Comparison of ENCODE assay signal across 17 mouse cellular contexts in the genomic region with DNA sequence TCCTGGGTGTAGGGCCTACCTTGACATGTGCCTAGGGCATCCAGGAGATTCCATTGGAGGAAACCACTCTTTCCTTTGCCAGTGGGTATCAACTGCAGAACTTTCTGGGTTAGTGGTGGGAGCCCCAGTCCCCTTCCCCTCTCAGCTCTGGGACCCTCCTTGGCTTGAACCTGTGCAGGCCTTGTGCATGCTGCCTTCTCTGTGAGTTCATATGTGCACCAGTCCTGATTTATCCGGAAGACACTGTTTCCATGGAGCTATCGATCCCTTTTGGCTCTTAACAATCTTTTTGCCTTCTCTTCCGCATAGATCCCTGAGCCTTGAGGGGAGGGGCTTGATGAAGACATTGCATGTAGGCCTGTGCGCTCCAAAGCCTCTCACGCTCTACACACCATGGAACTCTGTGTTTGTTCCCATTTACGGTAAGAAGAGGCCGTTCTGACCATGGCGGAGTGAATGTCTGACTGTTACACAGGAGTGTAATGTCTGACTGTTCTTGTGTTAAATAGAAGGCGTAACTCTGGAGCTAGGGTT. TPM values are rescaled to one million over a fixed set of nuclear protein-coding genes. Genes with fewer than 3 reads are reported as not detected.
DNase-seq lines count a peak whose midpoint lies in the region; ATAC-seq lines count a peak whose summit lies in the region.
"Had no signal": no experiment of that assay in that cellular context is flagged by ENCODE, and none has a peak within 500 bp of the region (broad histone marks: within the 10 kb centered on the region; RNA-seq: fewer than 3 reads in every experiment).

No protein-coding gene starts in this region.

- no peaks in the 10 kb centered on the region for H3K4me1 ChIP-seq in hindbrain, embryonic 14.5 days (replicated peaks; ENCODE audit: control insufficient read depth, insufficient read depth, low read length)
- no peaks in the 10 kb centered on the region for H3K4me1 ChIP-seq in hindbrain, embryonic 11.5 days (replicated peaks; ENCODE audit: control insufficient read depth, insufficient read depth, low read length)
- H3K4me1 ChIP-seq in midbrain, embryonic 13.5 days (replicated peaks) = peaks cover 4% of the 10 kb centered on the region; the same call in 1 of the 2 replicates
- H3K4me1 ChIP-seq in midbrain, embryonic 10.5 days = no peaks in the 10 kb centered on the region
- H3K4me1 ChIP-seq in forebrain, embryonic 13.5 days = peaks cover 16% of the 10 kb centered on the region
- H3K4me1 ChIP-seq in neural tube, embryonic 14.5 days (ENCODE audit: control insufficient read depth, insufficient read depth, low read length) = no peaks in the 10 kb centered on the region
- H3K4me1 ChIP-seq: embryonic facial prominence, embryonic 10.5 days had no signal

- H3K4me2 ChIP-seq in hindbrain, embryonic 14.5 days (replicated peaks) = no peak overlapping the region
- H3K4me2 ChIP-seq in hindbrain, embryonic 11.5 days (replicated peaks; ENCODE audit: low read depth, low read length) = no peak overlapping the region
- no peak overlapping the region for H3K4me2 ChIP-seq in midbrain, embryonic 13.5 days (replicated peaks)
- H3K4me2 ChIP-seq in forebrain, embryonic 13.5 days = no peak overlapping the region
- H3K4me2 ChIP-seq in neural tube, embryonic 14.5 days (ENCODE audit: low read depth, low read length) = no peak overlapping the region
- H3K4me2 ChIP-seq: heart, embryonic 12.5 days had no signal

- 0 out of 2 replicates have a peak overlapping the region, but pooled peaks have one; percentile 14 for H3K27ac ChIP-seq in hindbrain, embryonic 14.5 days
- no peak overlapping the region for H3K27ac ChIP-seq in hindbrain, embryonic 11.5 days (ENCODE audit: low read depth, low read length)
- no peak overlapping the region for H3K27ac ChIP-seq in midbrain, embryonic 13.5 days
- no peak overlapping the region for H3K27ac ChIP-seq in midbrain, embryonic 10.5 days (replicated peaks)
- H3K27ac ChIP-seq in forebrain, embryonic 13.5 days = peak overlapping the region; percentile 32; the same call in 1 of the 2 replicates
- H3K27ac ChIP-seq in neural tube, embryonic 14.5 days (ENCODE audit: low read depth, low read length) = peak overlapping the region; percentile 44; the same call in 1 of the 2 replicates
- H3K27ac ChIP-seq: embryonic facial prominence, embryonic 10.5 days had no signal

- no peaks in the 10 kb centered on the region for H3K27me3 ChIP-seq in hindbrain, embryonic 14.5 days (ENCODE audit: control insufficient read depth, insufficient read depth, low read length)
- H3K27me3 ChIP-seq in hindbrain, embryonic 11.5 days (ENCODE audit: control insufficient read depth, insufficient read depth, low read length) = no peaks in the 10 kb centered on the region
- no peaks in the 10 kb centered on the region for H3K27me3 ChIP-seq in midbrain, embryonic 13.5 days
- H3K27me3 ChIP-seq in midbrain, embryonic 10.5 days (ENCODE audit: low read depth, poor library complexity, severe bottlenecking) = no peaks in the 10 kb centered on the region
- H3K27me3 ChIP-seq in forebrain, embryonic 13.5 days = no peaks in the 10 kb centered on the region
- H3K27me3 ChIP-seq in neural tube, embryonic 14.5 days (ENCODE audit: control insufficient read depth, insufficient read depth, low read length) = no peaks in the 10 kb centered on the region
- H3K27me3 ChIP-seq: heart, embryonic 12.5 days had no signal

- 80% methylated on average over 9 of the region's 9 CpGs for WGBS in hindbrain, embryonic 14.5 days
- WGBS in hindbrain, embryonic 11.5 days = 93% methylated on average over 9 of the region's 9 CpGs
- 87% methylated on average over 9 of the region's 9 CpGs for WGBS in midbrain, embryonic 13.5 days
- 92% methylated on average over 9 of the region's 9 CpGs for WGBS in midbrain, embryonic 10.5 days
- 63% methylated on average over 9 of the region's 9 CpGs for WGBS in forebrain, embryonic 13.5 days
- WGBS in neural tube, embryonic 14.5 days = 62% methylated on average over 9 of the region's 9 CpGs

- no peaks in the 10 kb centered on the region for H3K36me3 ChIP-seq in hindbrain, embryonic 14.5 days (replicated peaks; ENCODE audit: control insufficient read depth, insufficient read depth)
- no peaks in the 10 kb centered on the region for H3K36me3 ChIP-seq in hindbrain, embryonic 11.5 days (ENCODE audit: control insufficient read depth, insufficient read depth, low read length)
- H3K36me3 ChIP-seq in midbrain, embryonic 13.5 days = no peaks in the 10 kb centered on the region
- peaks cover 7% of the 10 kb centered on the region; the same call in 1 of the 2 replicates for H3K36me3 ChIP-seq in midbrain, embryonic 10.5 days
- H3K36me3 ChIP-seq in forebrain, embryonic 13.5 days (ENCODE audit: poor library complexity, severe bottlenecking) = no peaks in the 10 kb centered on the region
- H3K36me3 ChIP-seq in neural tube, embryonic 14.5 days (ENCODE audit: control insufficient read depth, insufficient read depth, low read length) = no peaks in the 10 kb centered on the region
- H3K36me3 ChIP-seq: heart, embryonic 12.5 days had no signal

- no peak for ATAC-seq in hindbrain, embryonic 14.5 days (ENCODE audit: low FRiP score)
- no peak for ATAC-seq in hindbrain, embryonic 11.5 days (ENCODE audit: low FRiP score)
- peak; percentile 40; the same call in 1 of the 2 replicates for ATAC-seq in midbrain, embryonic 13.5 days
- ATAC-seq in forebrain, embryonic 13.5 days = peak; percentile 45; the same call in 1 of the 2 replicates
- peak; percentile 60; the same call in 1 of the 2 replicates for ATAC-seq in neural tube, embryonic 14.5 days (ENCODE audit: low read depth)
- ATAC-seq: intestine, embryonic 16.5 days had no signal

- no peaks in the 10 kb centered on the region for H3K9me3 ChIP-seq in hindbrain, embryonic 14.5 days (ENCODE audit: control insufficient read depth, low read length)
- no peaks in the 10 kb centered on the region for H3K9me3 ChIP-seq in hindbrain, embryonic 11.5 days (ENCODE audit: control insufficient read depth, low read length)
- no peaks in the 10 kb centered on the region for H3K9me3 ChIP-seq in midbrain, embryonic 13.5 days
- H3K9me3 ChIP-seq in midbrain, embryonic 10.5 days (replicated peaks) = no peaks in the 10 kb centered on the region
- no peaks in the 10 kb centered on the region for H3K9me3 ChIP-seq in forebrain, embryonic 13.5 days (replicated peaks)
- H3K9me3 ChIP-seq in neural tube, embryonic 14.5 days (ENCODE audit: control insufficient read depth, low read length) = no peaks in the 10 kb centered on the region
- H3K9me3 ChIP-seq: embryonic facial prominence, embryonic 10.5 days; heart, embryonic 12.5 days had no signal

- DNase-seq in hindbrain, embryonic 14.5 days (ENCODE audit: low spot score) = no peak
- no peak for DNase-seq in hindbrain, embryonic 11.5 days (ENCODE audit: low spot score)
- no peak for DNase-seq in midbrain, embryonic 10.5 days (ENCODE audit: low spot score)
- DNase-seq in cerebellum, postnatal 10 days = no peak
- no peak for DNase-seq in thymus, postnatal 10 days (ENCODE audit: low spot score in 2 of 2)
- DNase-seq: adrenal gland, adult 2 months; cerebellum, postnatal 25 days; gastrocnemius, postnatal 36 days; heart, postnatal 36 days; left cerebral cortex, postnatal 4 days; lung, postnatal 14 days had no signal

- no peak overlapping the region for H3K9ac ChIP-seq in hindbrain, embryonic 14.5 days
- H3K9ac ChIP-seq in hindbrain, embryonic 11.5 days (ENCODE audit: low read depth, low read length) = no peak overlapping the region
- no peak overlapping the region for H3K9ac ChIP-seq in midbrain, embryonic 13.5 days (replicated peaks)
- no peak overlapping the region for H3K9ac ChIP-seq in forebrain, embryonic 13.5 days
- no peak overlapping the region for H3K9ac ChIP-seq in neural tube, embryonic 14.5 days (replicated peaks; ENCODE audit: low read depth, low read length)
- H3K9ac ChIP-seq: heart, embryonic 12.5 days had no signal

- no peak overlapping the region for H3K4me3 ChIP-seq in hindbrain, embryonic 14.5 days (replicated peaks; ENCODE audit: low read length)
- no peak overlapping the region for H3K4me3 ChIP-seq in hindbrain, embryonic 11.5 days (ENCODE audit: low read depth, low read length)
- H3K4me3 ChIP-seq in midbrain, embryonic 13.5 days (replicated peaks) = no peak overlapping the region
- no peak overlapping the region for H3K4me3 ChIP-seq in midbrain, embryonic 10.5 days
- no peak overlapping the region for H3K4me3 ChIP-seq in forebrain, embryonic 13.5 days
- H3K4me3 ChIP-seq in neural tube, embryonic 14.5 days (ENCODE audit: low read depth, low read length) = no peak overlapping the region
- H3K4me3 ChIP-seq: embryonic facial prominence, embryonic 10.5 days; heart, embryonic 12.5 days had no signal

RNA-seq across cellular contexts. Expression of gene F2rl2, which starts 0.5 kb away (rescaled TPM):
- polyA plus RNA-seq in hindbrain, embryonic 14.5 days (2014; fragmentation: Nextera tagmentation; extraction: Ambion mirVana) = 0.88 and 1.2 TPM in 2 replicates
- 2.8 and 3.7 TPM in 2 replicates for polyA plus RNA-seq in hindbrain, embryonic 11.5 days (2014; fragmentation: Nextera tagmentation; extraction: Ambion mirVana)
- polyA plus RNA-seq in midbrain, embryonic 13.5 days (2015; fragmentation: Nextera tagmentation; extraction: Ambion mirVana) = 0.63 and 0.71 TPM in 2 replicates
- 1.5 and 2.3 TPM in 2 replicates for polyA plus RNA-seq in midbrain, embryonic 10.5 days (2016; fragmentation: Nextera tagmentation; extraction: Ambion mirVana)
- polyA plus RNA-seq in forebrain, embryonic 13.5 days (2015; fragmentation: Nextera tagmentation; extraction: Ambion mirVana) = 0.52 and 0.58 TPM in 2 replicates
- 1.7 and 2.7 TPM in 2 replicates for polyA plus RNA-seq in neural tube, embryonic 14.5 days (2014; fragmentation: Nextera tagmentation; extraction: Ambion mirVana)

Comparison
In these comparisons a context has a peak if more than half of its experiments do, and no peak if none do; other contexts are left out.
1. H3K27ac ChIP-seq: peak in hindbrain, embryonic 14.5 days (single experiment), forebrain, embryonic 13.5 days (single experiment) and neural tube, embryonic 14.5 days (single experiment); none in hindbrain, embryonic 11.5 days (single experiment), midbrain, embryonic 13.5 days (single experiment) and midbrain, embryonic 10.5 days (single experiment).
2. ATAC-seq: peak in midbrain, embryonic 13.5 days (single experiment), forebrain, embryonic 13.5 days (single experiment) and neural tube, embryonic 14.5 days (single experiment); none in hindbrain, embryonic 14.5 days (single experiment) and hindbrain, embryonic 11.5 days (single experiment).